Mouse (Mus musculus) frontal cortex, postnatal 14 days (tissue): Measurements from ENCODE around the gene Gpr83.

Experiments used
- DNase-seq, 2 experiments: peaks; one replicate each; pipeline ENCODE4 v3.0.0; 2022; ENCODE audit warnings: low spot score in 2 of 2

Gpr83 gene

DNA sequence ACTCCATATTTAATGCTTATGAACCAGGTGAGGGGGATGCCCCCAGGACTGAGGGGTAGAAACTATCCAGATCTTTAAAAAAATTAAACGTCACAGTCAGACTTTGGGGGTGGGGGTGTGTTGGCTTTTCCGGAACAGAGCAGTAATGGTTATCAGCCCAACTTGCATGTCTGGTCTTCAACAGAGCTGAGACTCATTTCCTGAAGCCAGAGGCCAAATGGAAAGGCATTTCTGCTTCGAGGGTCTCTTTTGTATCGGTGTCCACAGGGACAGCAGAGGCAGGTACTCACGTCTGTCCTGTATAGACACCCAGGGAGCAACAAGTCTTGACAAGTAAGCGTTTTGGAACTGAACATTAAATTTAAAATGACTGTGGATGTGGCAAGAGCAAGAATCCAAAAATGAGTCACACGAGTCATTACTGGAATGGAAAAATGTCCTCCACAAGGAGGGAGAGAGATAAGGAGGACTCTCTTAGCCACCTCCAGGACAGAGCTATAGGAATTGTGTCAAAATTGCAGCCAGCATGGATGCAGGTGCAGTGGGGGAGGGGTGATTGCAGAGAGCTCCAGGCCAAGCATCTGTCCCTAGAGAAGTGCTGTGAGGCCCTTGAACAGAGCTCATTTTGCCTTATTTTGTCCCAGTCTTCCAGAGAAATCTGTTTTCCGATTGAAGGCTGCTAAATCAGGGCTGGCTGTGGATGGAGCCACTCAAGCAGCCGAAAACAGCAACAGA, 44.9 kb downstream of the Gpr83 start:
- no peak for DNase-seq

DNA sequence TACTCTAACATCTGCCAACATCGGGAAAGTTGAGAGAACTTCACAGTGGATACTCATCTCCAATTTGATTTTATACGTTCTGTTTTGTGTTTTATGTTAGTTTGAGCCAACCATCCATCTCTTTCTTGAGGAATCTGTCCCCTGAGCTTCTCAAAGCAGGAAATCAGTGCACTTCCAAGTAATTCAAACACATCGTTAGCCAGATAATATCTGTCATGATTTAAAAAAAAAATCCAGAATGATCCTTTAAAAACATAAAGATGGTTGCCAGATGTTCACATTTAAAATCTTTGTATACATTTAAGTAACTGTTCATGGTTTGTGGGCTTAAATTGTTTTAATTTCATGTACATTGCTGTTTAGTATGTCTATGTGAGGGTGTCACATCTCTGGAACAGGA, 45.9 kb downstream of the Gpr83 start:
- no peak for DNase-seq

DNA sequence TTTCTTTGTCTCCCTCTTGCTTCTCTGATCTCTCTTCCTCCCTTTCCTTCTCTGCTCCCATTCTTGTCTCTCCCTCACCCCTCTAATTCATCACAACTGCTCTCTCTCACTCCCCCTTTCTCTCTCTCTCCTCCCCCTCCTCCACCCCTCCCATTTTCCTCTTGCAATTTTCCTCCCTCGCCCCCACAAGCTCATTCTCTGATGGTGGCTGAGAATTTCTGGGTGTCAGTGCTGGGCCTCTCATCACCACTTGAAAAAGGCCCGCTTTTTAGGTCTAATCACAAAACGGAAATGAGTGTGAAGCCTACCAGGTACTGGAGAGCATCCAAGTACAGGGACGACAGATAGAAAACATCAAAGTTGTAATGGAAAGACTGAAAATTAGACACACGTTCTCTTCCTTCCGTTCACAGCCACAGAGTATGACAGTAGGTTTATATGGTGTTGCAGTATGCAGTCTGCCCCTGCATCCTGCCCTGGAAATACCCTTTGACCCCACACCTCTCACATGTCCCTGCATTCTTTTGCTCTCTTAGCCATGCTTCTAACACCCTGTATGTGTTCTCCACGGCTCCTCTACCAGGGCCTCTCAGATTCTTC, 47.9 kb downstream of the Gpr83 start:
- DNase-seq, result no peak

DNA sequence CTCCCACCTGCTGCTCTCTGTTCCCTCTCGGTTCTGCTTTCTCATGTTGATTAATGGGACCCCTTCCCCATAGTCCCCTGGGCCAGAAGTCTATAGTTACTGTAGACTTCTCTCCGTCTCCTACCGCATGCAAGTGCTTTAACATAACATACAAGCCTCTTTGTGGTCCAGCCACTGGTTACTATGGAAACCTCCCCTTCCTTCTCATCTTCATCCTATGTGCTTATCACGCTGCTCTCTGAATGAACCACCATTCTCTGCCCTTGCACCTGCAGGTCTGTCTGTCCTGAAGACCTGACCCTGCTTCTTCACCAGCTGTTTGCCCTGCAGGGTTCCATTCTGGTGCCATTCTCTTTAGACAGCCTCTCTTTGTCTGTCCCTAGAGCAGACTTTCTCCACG, 50.0 kb downstream of the Gpr83 start:
- no peak for DNase-seq

DNA sequence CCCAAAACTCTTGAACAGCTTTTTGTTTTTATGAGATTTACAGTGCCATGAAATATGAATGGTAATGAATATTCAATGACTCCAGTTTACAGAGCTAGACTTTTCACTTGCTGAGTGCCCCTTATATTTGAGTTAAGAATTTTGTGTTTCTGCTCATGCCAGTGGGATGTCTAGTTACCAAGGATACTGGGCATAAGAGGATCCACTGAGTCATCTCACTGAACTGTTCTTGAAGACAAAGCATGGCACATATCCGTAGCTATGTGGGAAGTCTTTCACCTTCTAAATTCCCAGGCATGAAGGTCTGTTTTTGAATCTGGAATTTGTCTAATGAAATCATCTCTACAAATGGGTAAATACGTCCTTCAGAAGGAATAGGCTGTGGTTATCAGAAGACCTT, 52.0 kb downstream of the Gpr83 start:
- no peak for DNase-seq

DNA sequence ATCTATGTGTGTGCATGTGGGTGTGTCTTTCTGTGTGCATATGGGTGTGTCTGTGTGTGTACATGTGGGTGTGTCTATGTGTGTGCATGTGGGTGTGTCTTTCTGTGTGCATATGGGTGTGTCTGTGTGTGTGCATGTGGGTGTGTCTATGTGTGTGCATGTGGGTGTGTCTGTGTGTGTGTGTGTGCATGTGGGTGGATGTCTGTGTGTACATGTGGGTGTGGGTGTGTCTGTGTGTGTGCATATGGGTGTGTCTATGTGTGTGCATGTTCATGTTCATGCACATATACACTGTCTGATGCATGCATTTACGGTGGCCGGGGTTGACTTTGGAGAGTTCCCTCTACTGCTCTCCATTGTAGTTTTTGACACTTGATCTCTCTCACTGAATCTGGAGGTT, 57.7 kb downstream of the Gpr83 start:
- no peak for DNase-seq

DNA sequence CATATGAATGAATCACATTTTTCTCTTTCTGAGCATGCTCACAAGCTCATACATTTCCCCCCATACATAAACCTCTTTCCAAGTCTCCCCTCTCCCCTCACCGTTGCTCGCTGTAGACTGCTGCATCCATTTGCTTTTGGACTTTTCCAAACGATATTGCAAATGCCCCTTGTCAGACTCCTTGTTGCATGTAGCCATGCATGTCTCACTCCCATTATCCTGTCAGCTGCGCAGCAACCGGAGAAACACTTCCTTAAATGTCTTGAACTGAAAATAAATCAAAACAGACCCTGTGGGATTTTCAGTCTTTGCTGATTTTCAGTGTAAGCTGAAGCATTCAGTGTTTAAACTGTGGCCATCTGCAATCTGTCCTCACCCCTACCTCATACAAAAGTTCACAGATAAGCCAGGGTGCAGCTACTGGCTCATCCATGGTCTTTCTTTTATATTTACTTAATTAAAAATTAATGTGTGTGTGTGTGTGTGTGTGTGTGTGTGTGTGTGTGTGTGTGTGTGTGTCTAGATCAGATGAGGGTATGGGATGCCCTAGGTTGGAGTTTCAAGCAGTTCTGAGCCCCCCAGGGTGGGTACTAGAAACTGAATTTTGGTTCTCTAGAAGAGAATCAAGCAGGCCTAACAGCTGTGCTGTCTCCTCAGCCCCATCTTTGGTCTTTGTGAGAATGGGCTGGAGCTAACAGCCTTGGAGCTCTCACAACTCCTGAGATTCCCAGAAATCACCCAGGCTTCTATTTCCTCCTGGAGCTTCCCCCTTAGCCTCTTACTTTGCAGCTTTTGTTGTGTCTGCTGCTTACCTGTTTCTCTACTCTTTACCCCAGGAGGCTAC, 59.0 kb downstream of the Gpr83 start:
- DNase-seq, result no peak
